Mouse (Mus musculus) 416B (cell line): ENCODE data around the gene Hist1h2bf.
"Not testable (repeated sequence)": the region's sequence is repeated elsewhere in the genome, so short reads cannot be mapped to it uniquely, and the experiment has no call there.

Experiments
- DNase-seq: peaks from one replicate; pipeline ENCODE4 v3.0.0; 2011; ENCODE audit warnings: low read depth

Gene Hist1h2bf

GRCm38 (mm10) chr13:23573898-23574524 lies at the start of gene Hist1h2bf, which contains the start of gene Hist1h2ad:
Gene Hist1h2bf, minus strand, starts transcription at chr13:23574196.
Gene Hist1h2ad, plus strand, starts transcription at chr13:23574381.
- DNase-seq: peak; percentile 100

DNA sequence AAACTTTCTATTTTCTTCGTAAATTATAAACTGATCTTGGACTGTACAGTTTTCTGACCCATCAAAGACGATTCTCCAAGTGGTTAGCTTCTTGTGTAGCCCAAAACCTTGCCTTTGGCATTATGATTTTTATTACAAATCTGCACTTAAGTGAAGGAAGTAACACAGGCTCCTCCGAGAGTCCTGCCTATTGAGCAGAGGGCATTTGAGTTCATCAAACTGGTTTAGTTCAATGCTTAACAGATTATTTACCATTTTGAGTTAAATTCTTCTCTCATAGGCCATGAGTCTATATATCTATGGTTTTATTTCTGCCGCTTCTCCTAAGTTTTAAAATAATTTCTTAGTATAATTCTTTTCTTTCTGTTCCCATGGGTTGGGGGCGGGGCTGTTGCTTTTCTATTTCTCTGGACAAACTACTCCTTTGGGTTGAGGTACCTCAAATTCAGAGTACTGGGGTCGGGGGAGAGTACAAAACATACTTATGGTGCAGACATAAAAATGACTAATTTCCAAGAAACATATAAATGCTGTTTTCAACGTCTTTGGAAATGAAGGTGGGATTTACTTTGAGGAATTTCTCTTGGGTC lies 49.0 kb upstream of the Hist1h2bf start:
- DNase-seq: peak; percentile 70

- DNase-seq: peak; percentile 94
These were observed 48.2 kb upstream of the Hist1h2bf start, which contains the start of gene Hist1h1e for GRCm38 (mm10) chr13:23622175-23622671. Gene Hist1h1e, minus strand, starts transcription at chr13:23622558.

- peak; percentile 96 for DNase-seq
These were observed 47.7 kb upstream of the Hist1h2bf start for GRCm38 (mm10) chr13:23621532-23622174.

- peak; percentile 100 for DNase-seq
These were observed 46.9 kb upstream of the Hist1h2bf start, which contains the start of gene Hist1h2be for GRCm38 (mm10) chr13:23620733-23621531. Gene Hist1h2be, minus strand, starts transcription at chr13:23621124.

- peak; percentile 70 for DNase-seq
These were observed 46.2 kb upstream of the Hist1h2bf start for GRCm38 (mm10) chr13:23620056-23620732.

DNA sequence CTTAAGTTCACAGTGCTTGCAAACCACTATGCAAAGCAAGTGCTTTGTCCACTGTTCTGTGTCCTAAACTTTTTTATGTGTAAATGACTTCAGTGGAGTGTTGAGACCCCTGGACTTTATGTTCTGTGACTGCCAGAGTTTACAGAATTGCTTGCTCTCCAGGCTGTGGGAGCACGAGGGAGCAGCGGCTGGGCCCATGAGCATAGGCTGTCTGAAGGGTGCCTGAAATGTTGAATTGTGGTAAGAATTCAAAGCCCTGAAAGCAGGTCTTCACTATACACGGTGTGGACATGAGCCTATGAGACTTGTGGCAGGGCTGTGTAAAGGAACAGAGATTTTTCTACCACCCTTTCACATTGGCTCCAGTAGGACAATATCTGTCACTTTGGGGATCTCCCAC lies 37.6 kb upstream of the Hist1h2bf start:
- DNase-seq: no peak

DNA sequence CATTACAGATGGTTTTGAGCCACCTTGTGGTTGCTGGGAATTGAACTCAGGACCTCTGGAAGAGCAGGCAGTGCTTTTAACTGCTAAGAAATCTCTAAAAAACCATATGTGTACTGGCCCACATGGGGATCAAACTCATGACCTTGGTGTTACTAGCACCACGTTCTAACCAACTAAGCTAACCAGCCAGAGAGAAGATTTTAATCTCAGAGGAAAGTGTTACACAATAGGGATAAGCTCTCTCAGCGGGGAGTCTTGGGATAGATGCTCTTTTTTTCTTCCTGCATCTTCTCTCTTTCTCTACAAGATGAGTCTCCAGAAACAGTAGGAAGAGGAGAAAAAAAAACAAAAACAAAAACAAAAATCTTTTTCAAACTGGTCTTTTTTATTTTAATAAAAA lies 36.4 kb upstream of the Hist1h2bf start:
- peak; percentile 69 for DNase-seq

- DNase-seq: peak; percentile 28
These were observed 35.8 kb upstream of the Hist1h2bf start for GRCm38 (mm10) chr13:23609844-23610243.

DNA sequence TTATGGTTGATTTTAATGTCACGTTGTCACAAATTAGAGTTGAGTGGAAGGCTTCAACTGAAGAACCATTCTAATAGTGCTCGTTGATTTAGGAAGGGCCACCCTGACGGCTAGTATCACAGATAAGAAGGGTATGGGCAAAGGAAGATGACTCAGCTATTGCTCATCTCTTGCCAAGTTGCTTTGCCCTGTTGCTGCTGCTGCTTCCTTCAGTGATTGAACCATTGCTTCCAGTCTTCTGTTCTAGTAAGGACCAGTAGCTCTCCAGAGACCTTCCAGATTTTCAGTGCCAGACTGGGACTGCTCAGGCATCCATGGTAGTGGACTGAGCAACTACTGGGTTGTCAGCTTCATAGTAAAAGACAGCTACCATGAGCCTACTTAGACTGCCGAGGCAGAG lies 35.2 kb upstream of the Hist1h2bf start:
- DNase-seq: peak; percentile 91

DNA sequence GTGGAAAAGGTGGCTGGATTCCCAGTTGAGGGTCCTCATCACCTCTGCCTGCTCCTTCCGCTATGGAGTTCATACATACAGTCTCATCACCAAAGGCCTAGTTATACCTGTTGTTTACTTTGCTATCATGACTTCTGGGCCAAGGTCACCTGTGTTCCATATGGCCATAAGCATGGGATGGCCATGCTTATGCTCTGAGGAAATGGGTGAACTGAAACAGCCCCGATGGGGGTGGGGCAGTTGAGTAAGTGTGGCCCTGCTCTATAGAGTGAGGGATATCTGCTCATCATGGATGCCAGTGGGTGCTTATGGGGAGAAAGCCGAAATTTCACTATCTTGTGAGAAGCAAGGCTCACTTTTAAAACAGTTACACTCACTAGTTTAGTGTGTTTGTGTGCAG lies 31.1 kb upstream of the Hist1h2bf start:
- DNase-seq: no peak

DNA sequence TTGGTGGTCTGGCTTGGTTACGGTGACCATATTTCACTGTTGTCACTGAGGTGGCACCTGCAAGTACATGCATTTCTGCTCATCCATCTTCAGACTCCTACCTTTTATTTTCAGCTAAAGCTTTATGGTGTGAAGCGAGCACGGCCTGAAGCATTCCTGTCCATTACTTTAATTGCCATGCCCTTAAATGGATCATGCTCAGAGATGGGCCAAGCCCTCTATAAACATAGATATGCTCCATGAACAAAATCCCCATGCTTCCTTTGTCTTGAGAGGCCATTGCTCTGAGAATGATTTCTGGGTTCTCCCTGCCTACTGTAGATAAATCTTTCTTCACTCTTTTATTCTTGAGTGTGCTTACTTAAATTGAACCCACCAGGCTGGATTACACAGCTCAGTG lies 30.5 kb upstream of the Hist1h2bf start:
- DNase-seq: no peak

DNA sequence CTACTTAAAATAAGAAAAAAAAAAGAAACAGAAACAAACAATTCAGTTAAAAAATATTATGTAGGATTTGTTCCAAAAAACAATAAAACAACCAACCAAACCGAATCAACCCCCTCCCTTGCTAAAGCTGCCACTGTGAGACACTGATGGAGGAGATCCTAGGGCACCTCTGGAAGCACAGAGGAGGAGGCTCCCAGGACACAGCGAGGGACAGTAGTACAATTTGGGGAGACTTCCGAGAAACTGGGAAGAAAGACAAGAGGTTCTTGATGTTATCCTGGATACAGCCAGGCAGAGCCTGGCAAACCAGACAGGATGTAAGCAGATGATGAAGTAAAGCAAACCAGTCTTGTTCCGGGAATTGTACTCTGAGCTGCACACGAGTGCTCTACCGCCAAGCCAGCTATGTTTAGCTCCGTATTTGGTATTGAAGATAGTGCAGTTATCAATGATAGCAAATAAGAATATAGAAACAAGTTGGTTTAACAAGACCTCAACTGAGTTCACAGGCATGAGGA lies 29.2 kb upstream of the Hist1h2bf start:
- DNase-seq: no peak

- DNase-seq: peak; percentile 89
These were observed 24.0 kb upstream of the Hist1h2bf start for GRCm38 (mm10) chr13:23597957-23598356.

GRCm38 (mm10) chr13:23595622-23596372 lies 21.8 kb upstream of the Hist1h2bf start:
- DNase-seq: no peak

- DNase-seq: no peak
These were observed 21.2 kb upstream of the Hist1h2bf start for GRCm38 (mm10) chr13:23595185-23595584.

DNA sequence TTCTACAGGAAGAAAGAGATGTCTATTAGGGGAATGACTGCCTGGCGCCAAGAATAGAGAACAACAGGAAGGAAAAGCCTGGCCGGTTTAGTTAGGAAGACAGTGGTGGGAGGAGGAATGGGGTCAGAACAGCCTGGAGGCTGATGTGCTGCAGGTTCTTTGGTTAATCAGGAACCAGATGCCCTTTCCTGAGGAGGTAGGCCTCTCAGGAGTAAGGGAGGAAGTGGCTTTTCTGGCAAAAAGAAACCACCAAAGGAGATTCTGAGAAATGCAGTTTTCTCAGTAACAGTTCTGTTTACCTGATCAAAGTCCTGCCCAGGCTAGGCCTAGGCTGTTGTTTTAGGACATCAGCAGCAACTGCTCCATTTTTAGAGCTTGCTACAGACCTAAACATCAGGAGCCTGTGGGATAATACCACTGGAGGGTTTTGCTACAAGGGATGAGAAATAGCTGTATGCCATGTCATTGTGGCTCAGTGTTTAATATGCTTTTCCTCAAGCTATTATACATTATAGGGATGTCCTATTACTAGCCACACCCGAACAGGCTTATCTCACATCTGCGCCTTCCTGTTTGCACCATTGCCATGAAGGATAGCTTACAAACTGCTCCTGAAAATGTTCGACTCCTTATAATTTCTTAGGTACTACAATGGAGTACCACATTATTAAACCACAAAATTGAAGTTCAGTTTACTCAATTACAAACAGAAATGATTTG lies 19.2 kb upstream of the Hist1h2bf start:
- peak; percentile 85 for DNase-seq

GRCm38 (mm10) chr13:23592614-23593013 lies 18.6 kb upstream of the Hist1h2bf start:
- DNase-seq: no peak

DNA sequence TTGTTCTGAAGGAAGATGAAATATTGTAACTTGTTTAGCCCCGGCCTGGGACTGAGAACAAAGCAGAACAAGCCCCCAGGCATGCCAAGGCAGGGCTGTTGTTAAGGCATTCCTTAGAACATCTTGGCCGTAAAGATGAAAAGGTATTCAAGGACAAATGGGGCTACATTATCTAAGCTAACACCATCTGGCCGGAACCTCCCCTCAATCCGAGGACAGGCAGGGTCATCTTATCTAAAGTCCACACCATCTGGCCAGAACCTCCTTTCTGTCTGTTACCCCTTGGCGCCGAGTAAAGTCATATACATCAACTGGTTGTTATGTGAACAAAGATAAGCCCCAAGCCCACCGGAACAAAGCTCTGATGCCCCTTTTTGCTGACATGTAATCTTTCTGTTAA lies 17.9 kb upstream of the Hist1h2bf start:
- not testable (repeated sequence) for DNase-seq

DNA sequence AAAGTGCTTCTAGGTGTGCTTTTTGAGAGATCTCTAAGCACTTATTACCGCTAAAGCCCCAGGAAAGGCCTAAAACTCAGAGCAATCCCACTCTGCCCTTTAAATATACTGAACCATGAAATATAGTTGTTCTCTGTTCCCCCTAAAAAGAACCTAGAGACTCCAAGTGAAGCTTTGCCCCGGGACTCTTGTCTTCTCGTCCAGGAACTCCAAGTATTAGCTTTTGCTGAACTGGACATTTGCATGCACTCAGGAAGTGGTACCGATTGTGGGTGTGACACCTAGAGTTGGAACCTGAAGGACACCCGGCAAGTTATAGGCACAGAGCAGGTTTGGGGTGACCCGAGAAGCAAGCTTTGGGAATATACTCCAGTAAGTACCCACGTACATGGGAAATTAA lies 17.2 kb upstream of the Hist1h2bf start:
- no peak for DNase-seq
